Mouse (Mus musculus): Measurements from ENCODE around the gene Satb1. TPM values are rescaled to one million over a fixed set of nuclear protein-coding genes. Genes with fewer than 3 reads are reported as not detected.

Gene Satb1
- polyA plus RNA-seq, 1 experiment from 2014 or later: 0.81 TPM

DNA sequence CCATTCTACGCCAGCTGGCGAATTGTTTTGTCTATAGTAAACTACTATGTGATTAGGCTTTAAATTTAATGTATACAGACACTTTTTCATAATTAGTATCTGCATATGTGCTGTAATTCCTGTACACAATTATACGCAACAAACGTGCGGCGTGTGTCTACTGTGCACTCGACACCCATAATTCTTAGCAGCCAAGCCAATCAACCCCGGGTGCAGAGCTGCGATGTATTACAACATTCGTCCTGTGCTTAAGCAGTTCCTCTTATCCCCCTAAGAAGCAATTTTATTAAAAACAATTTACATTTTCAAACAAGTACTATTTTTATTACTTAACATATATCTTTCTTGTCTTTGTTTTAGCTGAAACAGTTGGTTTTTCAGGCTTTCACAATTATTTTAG, 92.0 kb downstream of the Satb1 start:
- Histone ChIP-seq H3K4me2 (ENCODE audit: low read depth, low read length) (no peak overlapping the region), H3K4me1 (ENCODE audit: control insufficient read depth, low read depth, low read length) (no peaks in the 10 kb centered on the region), H3K9me3 (replicated peaks; ENCODE audit: control insufficient read depth, low read length) (no peaks in the 10 kb centered on the region), H3K27me3 (ENCODE audit: control insufficient read depth, insufficient read depth, low read depth, low read length) (no peaks in the 10 kb centered on the region), H3K9ac (ENCODE audit: low read depth, low read length) (no peak overlapping the region), H3K36me3 (ENCODE audit: control insufficient read depth, insufficient read depth) (no peaks in the 10 kb centered on the region), H3K27ac (ENCODE audit: low read length) (no peak overlapping the region), H3K4me3 (ENCODE audit: low read depth, low read length) (no peak overlapping the region)
- no peak for ATAC-seq (ENCODE audit: low read depth)
- WGBS (ENCODE audit: insufficient replicate concordance): 74% methylated on average over 10 of the region's 10 CpGs

DNA sequence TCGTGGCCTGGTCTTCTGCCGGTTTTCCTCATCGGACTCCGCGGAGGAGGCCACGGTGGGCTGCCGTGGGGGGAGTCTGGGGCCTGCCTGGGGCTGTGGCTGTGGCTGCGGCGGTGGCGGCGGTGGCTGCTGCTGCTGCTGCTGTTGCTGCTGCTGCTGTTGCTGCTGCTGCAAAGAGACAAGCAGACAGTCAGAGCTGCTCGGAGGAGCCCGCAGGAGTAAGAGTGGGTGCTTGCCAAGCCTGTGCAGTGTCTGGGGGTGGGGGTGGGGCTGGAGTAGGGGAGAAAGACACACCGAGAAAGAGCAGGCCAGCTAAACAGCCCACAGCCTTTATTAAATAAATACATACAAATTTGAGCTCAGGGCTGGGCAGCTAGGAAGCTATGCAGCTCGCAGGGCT, 92.8 kb downstream of the Satb1 start:
- no peaks in the 10 kb centered on the region for H3K27me3 ChIP-seq (ENCODE audit: control insufficient read depth, insufficient read depth, low read depth, low read length)
- no peaks in the 10 kb centered on the region for H3K9me3 ChIP-seq (replicated peaks; ENCODE audit: control insufficient read depth, low read length)
- H3K4me1 ChIP-seq (ENCODE audit: control insufficient read depth, low read depth, low read length): no peaks in the 10 kb centered on the region
- 76% methylated on average over 15 of the region's 15 CpGs for WGBS (ENCODE audit: insufficient replicate concordance)
- H3K4me2 ChIP-seq (ENCODE audit: low read depth, low read length): no peak overlapping the region
- H3K36me3 ChIP-seq (ENCODE audit: control insufficient read depth, insufficient read depth): no peaks in the 10 kb centered on the region
- H3K9ac ChIP-seq (ENCODE audit: low read depth, low read length): no peak overlapping the region
- H3K4me3 ChIP-seq (ENCODE audit: low read depth, low read length): no peak overlapping the region
- no peak for ATAC-seq (ENCODE audit: low read depth)
- H3K27ac ChIP-seq (ENCODE audit: low read length): no peak overlapping the region

DNA sequence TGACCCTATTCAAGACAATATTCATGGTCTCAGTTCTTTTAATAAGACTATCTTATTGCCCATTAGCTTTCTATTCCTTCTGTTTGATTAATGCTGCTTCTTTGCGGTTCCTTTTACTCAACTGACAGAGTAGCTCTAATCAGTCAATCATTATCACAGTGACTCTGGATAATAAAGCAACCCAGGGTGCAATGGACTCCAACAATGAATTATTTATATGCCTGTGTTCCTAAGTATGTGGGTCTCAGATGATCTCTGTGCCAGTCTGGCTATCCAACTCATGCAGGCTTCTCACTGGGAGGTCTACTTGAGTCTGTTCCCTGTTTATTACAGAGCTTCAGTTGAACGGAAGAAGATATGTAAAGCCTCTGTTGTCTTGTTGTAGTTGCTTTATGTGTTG, 108.6 kb downstream of the Satb1 start:
- Histone ChIP-seq H3K27me3 (ENCODE audit: control insufficient read depth, insufficient read depth, low read depth, low read length) (no peaks in the 10 kb centered on the region), H3K9me3 (replicated peaks; ENCODE audit: control insufficient read depth, low read length) (no peaks in the 10 kb centered on the region), H3K4me2 (ENCODE audit: low read depth, low read length) (no peak overlapping the region), H3K36me3 (ENCODE audit: control insufficient read depth, insufficient read depth) (no peaks in the 10 kb centered on the region), H3K9ac (ENCODE audit: low read depth, low read length) (no peak overlapping the region), H3K4me1 (ENCODE audit: control insufficient read depth, low read depth, low read length) (no peaks in the 10 kb centered on the region), H3K4me3 (ENCODE audit: low read depth, low read length) (no peak overlapping the region), H3K27ac (ENCODE audit: low read length) (no peak overlapping the region)
- no peak for ATAC-seq (ENCODE audit: low read depth)
- 77% methylated on average over 2 of the region's 2 CpGs for WGBS (ENCODE audit: insufficient replicate concordance)

DNA sequence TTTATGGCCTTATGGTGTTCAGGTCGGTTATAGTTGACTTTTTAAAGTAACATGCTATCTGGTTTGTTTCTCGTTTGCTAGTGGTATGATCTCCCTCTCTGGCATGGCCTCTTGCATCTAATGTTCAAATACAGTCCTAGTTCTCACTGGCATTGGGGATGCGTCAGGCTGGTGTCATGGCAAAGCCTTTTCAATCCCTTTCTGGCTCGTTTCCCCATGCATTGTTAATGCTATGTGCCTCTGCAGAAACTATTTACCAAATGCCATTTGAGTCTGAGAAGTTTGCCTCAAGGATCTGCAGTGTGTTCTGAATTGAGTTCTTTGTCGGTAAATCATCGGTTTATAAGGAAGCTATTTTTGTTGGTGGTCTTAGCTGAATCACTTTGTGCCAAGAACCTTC, 137.4 kb downstream of the Satb1 start:
- H3K9me3 ChIP-seq (replicated peaks; ENCODE audit: control insufficient read depth, low read length): no peaks in the 10 kb centered on the region
- H3K27ac ChIP-seq (ENCODE audit: low read length): no peak overlapping the region
- H3K9ac ChIP-seq (ENCODE audit: low read depth, low read length): no peak overlapping the region
- no peaks in the 10 kb centered on the region for H3K36me3 ChIP-seq (ENCODE audit: control insufficient read depth, insufficient read depth)
- H3K4me2 ChIP-seq (ENCODE audit: low read depth, low read length): no peak overlapping the region
- ATAC-seq (ENCODE audit: low read depth): no peak
- H3K4me1 ChIP-seq (ENCODE audit: control insufficient read depth, low read depth, low read length): no peaks in the 10 kb centered on the region
- 64% methylated on average over 6 of the region's 6 CpGs for WGBS (ENCODE audit: insufficient replicate concordance)
- no peak overlapping the region for H3K4me3 ChIP-seq (ENCODE audit: low read depth, low read length)
- H3K27me3 ChIP-seq (ENCODE audit: control insufficient read depth, insufficient read depth, low read depth, low read length): no peaks in the 10 kb centered on the region

DNA sequence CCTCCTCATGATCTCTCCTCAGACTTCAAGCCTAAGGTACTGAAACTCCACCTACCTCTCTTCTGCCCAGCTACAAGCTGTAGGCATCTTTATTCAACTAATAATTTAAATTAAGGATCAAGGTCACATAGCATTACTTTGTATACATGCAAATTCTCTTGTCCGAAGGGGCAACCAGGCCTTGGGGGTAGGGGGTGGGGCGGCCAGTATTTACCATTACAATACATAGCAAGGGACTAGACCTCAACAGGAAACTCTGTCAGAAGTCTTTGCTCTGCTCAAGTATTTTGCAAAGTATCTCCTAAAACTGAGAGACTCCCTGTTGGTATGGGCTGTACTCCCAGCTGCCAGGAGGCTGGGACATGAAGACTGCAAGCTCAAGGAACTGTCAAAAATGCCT, 137.8 kb downstream of the Satb1 start:
- H3K9ac ChIP-seq (ENCODE audit: low read depth, low read length): no peak overlapping the region
- H3K9me3 ChIP-seq (replicated peaks; ENCODE audit: control insufficient read depth, low read length): no peaks in the 10 kb centered on the region
- no peaks in the 10 kb centered on the region for H3K36me3 ChIP-seq (ENCODE audit: control insufficient read depth, insufficient read depth)
- no peak for ATAC-seq (ENCODE audit: low read depth)
- whole genome bisulfite sequencing (ENCODE audit: insufficient replicate concordance): 74% methylated on average over 2 of the region's 2 CpGs
- no peaks in the 10 kb centered on the region for H3K27me3 ChIP-seq (ENCODE audit: control insufficient read depth, insufficient read depth, low read depth, low read length)
- H3K4me2 ChIP-seq (ENCODE audit: low read depth, low read length): no peak overlapping the region
- H3K4me1 ChIP-seq (ENCODE audit: control insufficient read depth, low read depth, low read length): no peaks in the 10 kb centered on the region
- no peak overlapping the region for H3K27ac ChIP-seq (ENCODE audit: low read length)
- H3K4me3 ChIP-seq (ENCODE audit: low read depth, low read length): no peak overlapping the region

DNA sequence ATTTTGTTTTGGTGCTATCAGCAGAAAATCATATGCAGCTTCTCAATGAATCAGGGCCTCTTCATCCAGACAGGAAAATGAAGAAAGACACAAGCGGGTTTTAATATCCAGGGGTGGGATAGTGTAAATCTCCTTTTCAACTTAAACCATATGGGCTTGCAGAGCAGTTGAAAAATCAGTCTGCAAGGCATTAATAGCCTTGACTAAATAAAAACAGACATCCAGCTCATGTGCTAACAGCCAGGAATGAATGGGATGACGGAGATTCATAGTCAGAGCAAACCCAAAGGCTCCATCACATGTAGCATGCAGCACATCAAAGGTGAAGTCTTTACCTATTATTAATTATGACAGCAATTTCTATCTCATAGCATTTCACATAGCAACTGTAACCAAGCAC, 142.6 kb downstream of the Satb1 start:
- H3K27me3 ChIP-seq (ENCODE audit: control insufficient read depth, insufficient read depth, low read depth, low read length): no peaks in the 10 kb centered on the region
- ATAC-seq (ENCODE audit: low read depth): no peak
- no peak overlapping the region for H3K9ac ChIP-seq (ENCODE audit: low read depth, low read length)
- no peaks in the 10 kb centered on the region for H3K4me1 ChIP-seq (ENCODE audit: control insufficient read depth, low read depth, low read length)
- no peak overlapping the region for H3K4me2 ChIP-seq (ENCODE audit: low read depth, low read length)
- no peaks in the 10 kb centered on the region for H3K9me3 ChIP-seq (replicated peaks; ENCODE audit: control insufficient read depth, low read length)
- WGBS (ENCODE audit: insufficient replicate concordance): 62% methylated on average over 2 of the region's 2 CpGs
- no peak overlapping the region for H3K27ac ChIP-seq (ENCODE audit: low read length)
- H3K36me3 ChIP-seq (ENCODE audit: control insufficient read depth, insufficient read depth): no peaks in the 10 kb centered on the region
- H3K4me3 ChIP-seq (ENCODE audit: low read depth, low read length): no peak overlapping the region

DNA sequence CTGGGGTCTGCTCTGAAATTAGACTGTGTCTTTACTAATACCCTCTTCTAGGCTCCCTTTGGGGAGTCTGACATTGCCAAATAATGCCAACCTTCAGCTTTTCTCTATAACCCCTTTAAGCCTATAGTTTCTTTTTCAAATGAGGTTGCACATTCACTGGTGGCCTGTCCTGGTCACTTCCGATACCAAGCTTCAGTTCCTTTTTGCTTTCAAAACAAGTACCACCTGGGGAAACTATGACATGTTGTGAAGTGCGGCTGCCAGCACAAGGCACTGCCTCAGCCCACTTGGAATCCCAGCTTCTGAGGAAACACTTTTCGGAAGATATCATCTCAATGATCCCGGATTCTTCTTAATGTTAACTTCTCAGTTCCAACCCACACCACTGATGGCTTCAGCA, 145.9 kb downstream of the Satb1 start:
- H3K9ac ChIP-seq (ENCODE audit: low read depth, low read length): no peak overlapping the region
- H3K27me3 ChIP-seq (ENCODE audit: control insufficient read depth, insufficient read depth, low read depth, low read length): no peaks in the 10 kb centered on the region
- no peaks in the 10 kb centered on the region for H3K9me3 ChIP-seq (replicated peaks; ENCODE audit: control insufficient read depth, low read length)
- 60% methylated on average over 4 of the region's 4 CpGs for WGBS (ENCODE audit: insufficient replicate concordance)
- no peak overlapping the region for H3K4me2 ChIP-seq (ENCODE audit: low read depth, low read length)
- H3K36me3 ChIP-seq (ENCODE audit: control insufficient read depth, insufficient read depth): no peaks in the 10 kb centered on the region
- no peak overlapping the region for H3K4me3 ChIP-seq (ENCODE audit: low read depth, low read length)
- no peaks in the 10 kb centered on the region for H3K4me1 ChIP-seq (ENCODE audit: control insufficient read depth, low read depth, low read length)
- ATAC-seq (ENCODE audit: low read depth): no peak
- H3K27ac ChIP-seq (ENCODE audit: low read length): no peak overlapping the region
